Mouse (Mus musculus) layer of hippocampus, adult 6 months (tissue): ENCODE measurements around the gene Pdgfc. TPM values are rescaled to one million over a fixed set of nuclear protein-coding genes. Genes with fewer than 3 reads are reported as not detected.

Experiments used
- long read RNA-seq, 2 experiments: library from polyadenylated mRNA; unstranded; transcript quantifications; one replicate each; pipeline ENCODE4 v2.0.0; 2019 to 2020
- polyA plus RNA-seq: library from polyadenylated mRNA; unstranded; fragments of <200 nt; fragmentation: Nextera tagmentation; gene quantifications from 2 replicates; pipeline ENCODE4 v1.2.3, GENCODE M21; 2021

Pdgfc gene
- polyA plus RNA-seq: 2.5 and 2.7 TPM in 2 replicates
- long read RNA-seq, experiment 1, partial matches to known transcripts: 3 of 8 reads
- long read RNA-seq, experiment 1, other reads (novel, unspliced or antisense): 1 of 8 reads
- long read RNA-seq, experiment 2, transcript Pdgfc-201 (6 exons, 3,521 nt): major isoform, 10 of 16 reads
- long read RNA-seq, experiment 2, partial matches to known transcripts: 3 of 16 reads
- long read RNA-seq, experiment 2, other reads (novel, unspliced or antisense): 2 of 16 reads

GRCm38 (mm10) chr3:81036151-81036553 is at the start of gene Pdgfc:
Gene Pdgfc, plus strand, starts transcription at chr3:81036416.

Other genes starting within 250 kb of the Pdgfc start
- 216 and 248 TPM in 2 replicates for gene Gria2, start 233.6 kb upstream of the Pdgfc start, polyA plus RNA-seq
- gene Glrb, start 122.8 kb upstream of the Pdgfc start, polyA plus RNA-seq: 111 and 113 TPM in 2 replicates